Mouse (Mus musculus): ENCODE results near the gene B020031M17Rik.
"Not testable (repeated sequence)": the region's sequence is repeated elsewhere in the genome, so short reads cannot be mapped to it uniquely, and the experiment has no call there.

B020031M17Rik gene

GRCm38 (mm10) chr13:119950706-119951105 is at the start of gene B020031M17Rik:
B020031M17Rik (minus strand) TSS chr13:119950806.
- not testable (repeated sequence) for DNase-seq

GRCm38 (mm10) chr13:119999215-119999614 is 48.6 kb upstream of the B020031M17Rik start:
- DNase-seq, result not testable (repeated sequence)

- not testable (repeated sequence) for DNase-seq
Measured at GRCm38 (mm10) chr13:119998442-119999086, 48.0 kb upstream of the B020031M17Rik start.

- DNase-seq, result not testable (repeated sequence)
Measured at GRCm38 (mm10) chr13:119991917-119992496, 41.4 kb upstream of the B020031M17Rik start.

GRCm38 (mm10) chr13:119991264-119991663 is 40.7 kb upstream of the B020031M17Rik start:
- DNase-seq, result not testable (repeated sequence)

- not testable (repeated sequence) for DNase-seq
Measured at GRCm38 (mm10) chr13:119969163-119969562, 18.6 kb upstream of the B020031M17Rik start.

- not testable (repeated sequence) for DNase-seq
Measured at GRCm38 (mm10) chr13:119968193-119968592, 17.6 kb upstream of the B020031M17Rik start.

GRCm38 (mm10) chr13:119965968-119966367 is 15.4 kb upstream of the B020031M17Rik start:
- peak; percentile 27 for DNase-seq

- not testable (repeated sequence) for DNase-seq
Measured at GRCm38 (mm10) chr13:119965302-119965952, 14.8 kb upstream of the B020031M17Rik start.

- not testable (repeated sequence) for DNase-seq
Measured at GRCm38 (mm10) chr13:119962856-119963255, 12.2 kb upstream of the B020031M17Rik start.

GRCm38 (mm10) chr13:119955567-119955966 is 5.0 kb upstream of the B020031M17Rik start:
- not testable (repeated sequence) for DNase-seq

GRCm38 (mm10) chr13:119955089-119955488 is 4.5 kb upstream of the B020031M17Rik start:
- DNase-seq, result not testable (repeated sequence)

- DNase-seq, result not testable (repeated sequence)
Measured at GRCm38 (mm10) chr13:119929172-119929571, 21.4 kb downstream of the B020031M17Rik start, which contains the start of gene Gm21761. Gm21761 (minus strand) TSS chr13:119929272.

- DNase-seq, result not testable (repeated sequence)
Measured at GRCm38 (mm10) chr13:119924597-119925340, 25.8 kb downstream of the B020031M17Rik start.

- DNase-seq, result not testable (repeated sequence)
Measured at GRCm38 (mm10) chr13:119916966-119917722, 33.5 kb downstream of the B020031M17Rik start.

- DNase-seq, result not testable (repeated sequence)
Measured at GRCm38 (mm10) chr13:119916449-119916848, 34.2 kb downstream of the B020031M17Rik start.

All from kidney, adult 9 months (tissue).